Mouse (Mus musculus) intestine, embryonic 14.5 days (tissue): ENCODE measurements at regions not wholly inside any gene's neighbourhood (a gene's known extent, or its start where the extent isn't known, plus 50 kb on each side); places are given as distances from the start of the nearest gene placed in this dataset.

Source experiments
- ATAC-seq: fragments of 200-750 bp; cut with Nextera tagmentation; replicated peaks from 2 replicates; pipeline ENCODE4 v1.8.0; 2017; ENCODE audit warnings: low read depth, moderate number of reproducible peaks, moderate TSS enrichment, moderate library complexity; ENCODE audit not compliant: low FRiP score, low TSS enrichment
- DNase-seq: peaks from one replicate; pipeline ENCODE4 v3.0.0-alpha.2; 2018; ENCODE audit warnings: low spot score
- H3K27ac ChIP-seq: fragments of 300-500 bp; sonication (generic); 2 replicates; pipeline ENCODE4 v1.5.1; 2014; ENCODE audit warnings: low read depth, mild to moderate bottlenecking, control low read depth
- H3K27me3 ChIP-seq: fragments of 300-500 bp; sonication (generic); replicated peaks from 2 replicates; pipeline ENCODE4 v1.6.1; 2014; ENCODE audit warnings: low read length, control low read depth; ENCODE audit not compliant: control insufficient read depth, insufficient read depth
- H3K36me3 ChIP-seq: fragments of 300-500 bp; sonication (generic); 2 replicates; pipeline ENCODE4 v1.6.1; 2014; ENCODE audit warnings: low read length, control low read depth; ENCODE audit not compliant: control insufficient read depth, insufficient read depth
- H3K4me1 ChIP-seq: fragments of 300-500 bp; sonication (generic); replicated peaks from 2 replicates; pipeline ENCODE4 v1.6.1; 2014; ENCODE audit warnings: low read length, control low read depth, mixed read lengths; ENCODE audit not compliant: control insufficient read depth, insufficient read depth
- H3K4me2 ChIP-seq: fragments of 300-500 bp; sonication (generic); 2 replicates; pipeline ENCODE4 v1.6.1; 2014; ENCODE audit warnings: low read length
- H3K4me3 ChIP-seq: fragments of 300-500 bp; sonication (generic); 2 replicates; pipeline ENCODE4 v1.5.1; 2014; ENCODE audit warnings: low read depth, low read length, control low read depth, mixed read lengths
- H3K9ac ChIP-seq: fragments of 300-500 bp; sonication (generic); 2 replicates; pipeline ENCODE4 v1.6.1; 2014; ENCODE audit warnings: mild to moderate bottlenecking, low read length
- H3K9me3 ChIP-seq: fragments of 300-500 bp; sonication (generic); 2 replicates; pipeline ENCODE4 v1.6.1; 2016; ENCODE audit warnings: low read length, control low read depth; ENCODE audit not compliant: control insufficient read depth
- WGBS: fragments of 180-500 bp; shearing (Covaris S2); extraction: QIAGEN DNeasy Blood & Tissue Kit; methylation state at CpG from one replicate; pipeline ENCODE4 v1.1.7; 2014; 5-methylcytosine and 5-hydroxymethylcytosine counted together

DNA sequence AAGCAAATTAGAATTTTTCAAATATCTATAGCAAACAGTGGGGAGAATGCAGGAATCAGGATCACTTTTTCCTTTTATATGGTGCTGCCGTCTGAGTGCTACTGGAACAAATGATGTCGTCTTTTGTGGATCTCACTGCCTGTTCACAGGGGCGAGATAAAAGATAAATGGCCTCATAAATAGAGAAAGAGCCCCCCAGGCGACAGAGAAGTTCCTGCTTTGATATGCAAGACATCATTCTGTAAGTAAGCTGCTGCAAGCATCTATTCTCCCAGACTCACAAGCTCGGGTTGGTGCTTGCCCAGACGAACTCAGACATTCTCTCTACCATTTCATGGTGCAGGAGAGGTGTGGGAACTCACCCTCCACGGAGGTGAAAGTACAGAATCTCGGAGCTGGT lies 377.6 kb upstream of the Cdh4 start:
- Histone ChIP-seq H3K9ac (no peak overlapping the region), H3K9me3 (no peaks in the 10 kb centered on the region), H3K27me3 (no peaks in the 10 kb centered on the region), H3K36me3 (no peaks in the 10 kb centered on the region), H3K4me3 (no peak overlapping the region), H3K4me2 (no peak overlapping the region), H3K4me1 (no peaks in the 10 kb centered on the region), H3K27ac (no peak overlapping the region)
- 49% methylated on average over 8 of the region's 8 CpGs for WGBS
- DNase-seq (no peak), ATAC-seq (no peak)

DNA sequence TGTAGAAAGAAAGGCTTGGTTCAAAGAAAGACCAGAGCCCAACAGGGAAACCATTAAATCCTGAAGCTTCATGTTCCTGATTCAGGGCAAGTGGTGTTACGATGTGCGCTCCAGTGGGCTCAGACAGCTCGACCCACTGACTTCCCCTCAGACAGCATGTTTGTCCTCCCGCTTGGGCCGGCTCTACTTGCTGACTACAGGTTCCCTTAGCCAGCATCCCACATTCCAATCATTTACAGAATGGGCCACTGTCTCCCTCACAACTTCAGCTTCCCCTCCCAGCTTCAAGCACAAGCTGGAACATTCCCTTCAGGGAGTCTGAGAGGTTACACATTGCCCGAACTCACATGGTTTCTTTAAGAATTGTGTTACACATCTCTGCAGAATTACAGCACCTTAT lies 372.7 kb upstream of the Cdh4 start:
- no peak for DNase-seq
- no peaks in the 10 kb centered on the region for H3K36me3 ChIP-seq
- no peaks in the 10 kb centered on the region for H3K4me1 ChIP-seq
- H3K4me3 ChIP-seq, result no peak overlapping the region
- no peak overlapping the region for H3K9ac ChIP-seq
- ATAC-seq, result no peak
- no peaks in the 10 kb centered on the region for H3K9me3 ChIP-seq
- no peaks in the 10 kb centered on the region for H3K27me3 ChIP-seq
- WGBS, result 61% methylated on average over 6 of the region's 6 CpGs
- no peak overlapping the region for H3K27ac ChIP-seq
- H3K4me2 ChIP-seq, result no peak overlapping the region

DNA sequence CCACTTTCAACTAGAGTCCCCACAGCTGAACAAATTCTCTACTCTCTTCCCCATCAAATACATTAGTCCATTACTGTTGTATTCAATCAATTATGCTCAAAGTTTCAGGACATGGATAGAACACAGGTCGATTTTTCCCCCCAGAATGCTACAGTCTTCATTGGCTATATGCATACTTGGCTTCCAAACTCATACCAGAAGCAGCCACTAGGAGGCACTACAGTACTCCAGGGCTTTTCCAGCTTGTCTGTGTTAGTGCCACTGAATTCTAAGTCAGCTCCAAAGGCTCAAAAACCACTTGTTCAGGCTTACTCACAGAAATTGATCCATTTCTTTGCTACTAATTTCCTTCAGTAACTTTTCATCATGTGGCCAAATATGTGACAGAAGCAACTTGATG lies 371.9 kb upstream of the Cdh4 start:
- Histone ChIP-seq H3K4me2 (no peak overlapping the region), H3K9me3 (no peaks in the 10 kb centered on the region), H3K27me3 (no peaks in the 10 kb centered on the region), H3K9ac (no peak overlapping the region), H3K4me1 (no peaks in the 10 kb centered on the region), H3K4me3 (no peak overlapping the region), H3K27ac (no peak overlapping the region), H3K36me3 (no peaks in the 10 kb centered on the region)
- ATAC-seq, result no peak
- 61% methylated on average over 1 of the region's 1 CpGs for WGBS
- no peak for DNase-seq

DNA sequence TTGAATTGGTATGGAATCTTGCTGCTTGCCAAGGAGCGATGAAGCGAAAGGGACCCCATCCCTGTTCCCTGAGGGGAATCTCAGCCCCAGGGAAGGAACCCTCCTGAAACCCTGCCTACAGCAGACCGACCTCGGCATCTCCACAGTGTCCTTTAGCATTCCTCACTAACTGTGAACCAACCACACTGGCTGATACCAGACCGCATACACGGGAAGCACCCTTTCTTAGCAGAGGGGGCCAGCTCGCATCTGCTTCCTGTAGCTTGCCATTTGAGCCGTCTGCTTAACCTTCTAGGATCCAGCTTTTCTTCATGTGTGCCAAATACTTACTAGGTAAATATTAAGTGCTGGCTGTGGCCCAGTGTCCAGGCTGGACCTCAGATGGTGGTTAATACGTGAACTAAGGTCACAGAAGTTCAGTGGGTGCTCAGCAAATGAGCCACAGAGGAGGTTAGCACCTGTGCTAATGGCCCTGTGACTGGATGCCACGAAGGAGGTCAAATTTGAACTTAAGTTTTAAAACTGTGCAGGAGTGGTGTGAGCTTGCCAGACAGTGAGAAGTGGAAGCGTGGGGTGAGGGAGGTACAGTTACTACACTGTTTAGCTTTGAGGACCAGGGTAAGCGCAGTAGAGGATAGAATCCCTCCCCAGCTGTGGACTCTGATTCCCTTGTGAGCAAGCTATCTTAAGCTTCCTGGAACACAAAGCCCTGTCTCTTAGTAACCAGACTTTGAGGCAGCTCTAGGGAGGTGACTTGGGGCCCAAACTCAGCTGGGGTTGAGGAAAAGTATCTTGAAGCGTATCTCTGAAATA lies 361.6 kb upstream of the Cdh4 start:
- Histone ChIP-seq H3K4me2 (no peak overlapping the region), H3K9ac (no peak overlapping the region), H3K9me3 (no peaks in the 10 kb centered on the region), H3K4me1 (no peaks in the 10 kb centered on the region), H3K4me3 (no peak overlapping the region), H3K36me3 (no peaks in the 10 kb centered on the region), H3K27ac (no peak overlapping the region), H3K27me3 (no peaks in the 10 kb centered on the region)
- ATAC-seq (no peak), DNase-seq (no peak)
- WGBS, result 72% methylated on average over 13 of the region's 13 CpGs

DNA sequence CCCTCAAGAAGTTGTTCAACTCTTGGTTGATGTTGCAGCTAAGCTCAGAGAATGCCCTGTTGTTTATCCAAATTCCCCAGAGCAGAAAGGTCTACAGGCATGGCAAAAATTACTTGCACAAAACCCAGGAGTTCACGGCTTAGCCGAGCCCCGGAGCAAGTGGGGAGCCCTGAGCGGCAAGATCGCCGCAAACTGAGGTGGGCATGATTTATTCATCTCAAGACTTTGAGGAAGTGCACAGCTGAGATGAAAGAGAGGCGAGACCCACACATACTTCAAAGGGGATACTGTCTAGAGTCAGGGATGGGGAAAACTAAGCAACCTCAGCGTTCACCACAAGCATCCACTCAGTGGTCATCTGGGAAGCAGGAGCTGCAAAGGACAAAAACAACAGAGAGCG lies 355.3 kb upstream of the Cdh4 start:
- Histone ChIP-seq H3K36me3 (no peaks in the 10 kb centered on the region), H3K4me1 (no peaks in the 10 kb centered on the region), H3K9me3 (no peaks in the 10 kb centered on the region), H3K9ac (no peak overlapping the region), H3K27me3 (no peaks in the 10 kb centered on the region), H3K4me3 (no peak overlapping the region), H3K4me2 (no peak overlapping the region), H3K27ac (no peak overlapping the region)
- whole genome bisulfite sequencing, result 83% methylated on average over 9 of the region's 9 CpGs
- ATAC-seq (no peak), DNase-seq (no peak)

DNA sequence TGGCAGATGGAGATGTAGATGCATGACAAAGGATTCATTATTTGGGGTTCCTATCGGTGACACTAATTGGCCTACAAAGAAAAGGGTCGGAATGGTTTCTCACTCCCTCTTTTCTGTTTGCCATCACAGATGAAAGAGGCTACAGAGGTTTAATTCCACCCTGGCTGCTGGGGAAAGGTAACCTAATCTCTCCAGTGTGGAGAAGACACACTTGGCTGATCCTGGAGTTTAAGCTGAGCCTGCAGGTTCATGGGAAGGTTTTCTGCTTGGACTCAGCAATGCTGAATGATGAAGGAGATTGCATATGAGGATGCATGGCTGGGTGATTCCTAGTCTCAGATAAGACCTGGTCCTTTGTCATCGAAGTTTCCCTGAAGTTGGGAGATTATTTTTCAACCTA lies 350.8 kb upstream of the Cdh4 start:
- ATAC-seq, result no peak
- no peak overlapping the region for H3K27ac ChIP-seq

DNA sequence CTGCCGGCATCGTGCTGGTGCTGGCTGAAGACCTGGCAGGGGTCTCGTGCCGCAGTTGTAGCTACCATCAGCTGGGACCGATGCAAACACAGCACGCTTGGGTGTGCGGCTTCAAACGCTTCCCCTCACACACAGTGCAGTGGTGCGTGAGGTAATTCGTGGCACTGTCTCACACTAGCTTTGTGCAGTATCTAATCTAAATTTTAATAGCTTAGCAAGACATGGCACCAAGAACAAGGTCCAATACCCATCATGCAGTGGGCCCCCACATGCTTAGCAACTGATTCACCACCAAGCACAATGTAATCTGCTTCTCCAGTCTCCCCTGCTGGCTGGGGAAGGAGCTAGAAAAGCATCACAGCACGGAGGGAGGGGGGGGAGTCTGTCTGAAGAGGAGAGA lies 348.2 kb upstream of the Cdh4 start:
- Histone ChIP-seq H3K27me3 (no peaks in the 10 kb centered on the region), H3K36me3 (no peaks in the 10 kb centered on the region), H3K4me2 (no peak overlapping the region), H3K4me3 (no peak overlapping the region), H3K4me1 (0 out of 2 replicates have a peak, but pooled peaks cover 4% of the 10 kb centered on the region), H3K27ac (no peak overlapping the region), H3K9ac (no peak overlapping the region), H3K9me3 (0 out of 2 replicates have a peak, but pooled peaks cover under 1% of the 10 kb centered on the region)
- 76% methylated on average over 11 of the region's 11 CpGs for WGBS
- ATAC-seq, result no peak; the same call in 1 of the 2 replicates
- DNase-seq, result peak; percentile 51

More for the DNA sequence above, 350.8 kb upstream of the Cdh4 start:
- H3K9ac ChIP-seq, result no peak overlapping the region
- H3K4me2 ChIP-seq, result no peak overlapping the region
- DNase-seq, result no peak
- WGBS, result 59% methylated on average over 3 of the region's 3 CpGs
- no peaks in the 10 kb centered on the region for H3K36me3 ChIP-seq
- no peaks in the 10 kb centered on the region for H3K9me3 ChIP-seq
- H3K4me1 ChIP-seq, result 0 out of 2 replicates have a peak, but pooled peaks cover 4% of the 10 kb centered on the region
- no peaks in the 10 kb centered on the region for H3K27me3 ChIP-seq
- no peak overlapping the region for H3K4me3 ChIP-seq

DNA sequence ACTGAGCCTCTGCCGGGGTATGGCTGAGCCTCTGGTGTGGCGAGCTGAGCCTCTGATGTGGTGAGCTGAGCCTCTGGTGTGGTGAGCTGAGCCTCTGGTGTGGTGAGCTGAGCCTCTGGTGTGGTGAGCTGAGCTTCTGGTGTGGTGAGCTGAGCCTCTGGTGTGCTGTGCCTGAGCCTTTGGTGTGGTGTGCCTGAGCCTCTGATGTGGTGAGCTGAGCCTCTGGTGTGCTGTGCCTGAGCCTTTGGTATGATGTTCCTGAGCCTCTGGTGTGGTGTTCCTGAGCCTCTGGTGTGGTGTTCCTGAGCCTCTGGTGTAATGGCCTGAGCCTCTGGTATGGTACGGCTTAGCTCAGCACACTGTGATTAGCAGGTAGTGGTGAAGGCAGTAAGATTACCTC lies 346.2 kb upstream of the Cdh4 start:
- Histone ChIP-seq H3K36me3 (no peaks in the 10 kb centered on the region), H3K27me3 (no peaks in the 10 kb centered on the region), H3K9me3 (0 out of 2 replicates have a peak, but pooled peaks cover 2% of the 10 kb centered on the region), H3K4me3 (no peak overlapping the region), H3K4me2 (no peak overlapping the region), H3K27ac (no peak overlapping the region), H3K9ac (no peak overlapping the region), H3K4me1 (0 out of 2 replicates have a peak, but pooled peaks cover 4% of the 10 kb centered on the region)
- no peak for ATAC-seq
- 80% methylated on average over 3 of the region's 3 CpGs for WGBS
- no peak for DNase-seq

DNA sequence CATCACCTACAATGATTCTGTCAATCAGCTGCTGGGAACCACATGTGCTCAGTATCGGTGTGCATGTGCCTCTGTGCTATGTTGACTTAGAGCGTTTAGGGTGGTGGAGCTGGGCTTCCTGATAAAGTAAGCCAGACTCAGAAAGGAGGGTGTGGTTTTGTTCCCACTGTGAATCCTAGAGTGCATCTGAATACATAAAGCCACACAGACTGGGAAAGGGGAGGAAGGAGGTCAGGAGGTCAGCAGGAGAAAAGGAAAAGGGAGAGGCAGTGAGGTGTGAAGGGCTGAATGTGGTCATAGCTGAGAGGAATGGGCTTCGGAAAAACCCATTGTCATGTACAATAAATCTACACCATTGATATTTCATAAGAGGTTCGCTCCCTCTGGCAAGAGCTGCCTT lies 345.4 kb upstream of the Cdh4 start:
- no peak overlapping the region for H3K9ac ChIP-seq
- DNase-seq (no peak), ATAC-seq (no peak)
- no peaks in the 10 kb centered on the region for H3K36me3 ChIP-seq
- H3K4me3 ChIP-seq, result no peak overlapping the region
- H3K27me3 ChIP-seq, result no peaks in the 10 kb centered on the region
- 76% methylated on average over 4 of the region's 4 CpGs for WGBS
- H3K4me1 ChIP-seq, result 0 out of 2 replicates have a peak, but pooled peaks cover 4% of the 10 kb centered on the region
- H3K9me3 ChIP-seq, result 0 out of 2 replicates have a peak, but pooled peaks cover 2% of the 10 kb centered on the region
- H3K4me2 ChIP-seq, result no peak overlapping the region
- no peak overlapping the region for H3K27ac ChIP-seq
